Mouse (Mus musculus) heart, postnatal 0 days (tissue): ENCODE data around the gene Sirpa. TPM values are rescaled to one million over a fixed set of nuclear protein-coding genes. Genes with fewer than 3 reads are reported as not detected.

Source experiments
- ATAC-seq: fragments of 200-750 bp; cut with Nextera tagmentation; 2 replicates; pipeline ENCODE4 v1.8.0; 2017; ENCODE audit warnings: low read depth, moderate number of reproducible peaks, moderate library complexity; ENCODE audit not compliant: insufficient read depth
- DNase-seq: peaks from one replicate; pipeline ENCODE4 v3.0.0-alpha.2; 2016; ENCODE audit warnings: low spot score
- H3K27ac ChIP-seq: fragments of 300-500 bp; sonication (generic); 2 replicates; pipeline ENCODE4 v1.5.1; 2014; ENCODE audit warnings: low read depth, mild to moderate bottlenecking
- H3K27me3 ChIP-seq: fragments of 300-500 bp; sonication (generic); 2 replicates; pipeline ENCODE4 v1.6.1; 2014; ENCODE audit warnings: low read length, mixed read lengths; ENCODE audit not compliant: control insufficient read depth, insufficient read depth
- H3K36me3 ChIP-seq: fragments of 300-500 bp; sonication (generic); replicated peaks from 2 replicates; pipeline ENCODE4 v1.6.1; 2014; ENCODE audit warnings: low read length, mixed read lengths; ENCODE audit not compliant: control insufficient read depth, insufficient read depth
- H3K4me1 ChIP-seq: fragments of 300-500 bp; sonication (generic); 2 replicates; pipeline ENCODE4 v1.6.1; 2014; ENCODE audit warnings: antibody characterized with exemption; ENCODE audit not compliant: control insufficient read depth, insufficient read depth
- H3K4me2 ChIP-seq: fragments of 300-500 bp; sonication (generic); 2 replicates; pipeline ENCODE4 v1.6.1; 2014; ENCODE audit warnings: low read depth, mild to moderate bottlenecking, low read length, moderate library complexity
- H3K4me3 ChIP-seq: fragments of 300-500 bp; sonication (generic); 2 replicates; pipeline ENCODE4 v1.5.1; 2014; ENCODE audit warnings: low read depth, low read length
- H3K9ac ChIP-seq: fragments of 300-500 bp; sonication (generic); replicated peaks from 2 replicates; pipeline ENCODE4 v1.6.1; 2014; ENCODE audit warnings: low read depth, low read length, mixed read lengths
- H3K9me3 ChIP-seq: fragments of 300-500 bp; sonication (generic); replicated peaks from 2 replicates; pipeline ENCODE4 v1.6.1; 2016; ENCODE audit warnings: low read length; ENCODE audit not compliant: control insufficient read depth
- CTCF ChIP-seq: IDR thresholded peaks from 2 replicates; pipeline ENCODE4 v1.5.1; 2016; ENCODE audit warnings: antibody characterized with exemption, control low read depth, low read depth
- EP300 ChIP-seq: IDR thresholded peaks from 2 replicates; pipeline ENCODE4 v1.6.1; 2016; ENCODE audit warnings: antibody characterized with exemption, low read depth
- WGBS: fragments of 180-500 bp; shearing (Covaris S2); extraction: QIAGEN DNeasy Blood & Tissue Kit; methylation state at CpG from one replicate; pipeline ENCODE4 v1.1.7; 2014; 5-methylcytosine and 5-hydroxymethylcytosine counted together
- polyA plus RNA-seq: library from polyadenylated mRNA; unstranded; fragments of >200 nt; fragmentation: Nextera tagmentation; extraction: Ambion mirVana; gene quantifications from 2 replicates; pipeline ENCODE4 v1.2.1, GENCODE M21; 2015
- total RNA-seq: library from RNA; depleted of rRNA; stranded (reverse); fragments of >200 nt; gene quantifications from 2 replicates; pipeline ENCODE4 v1.2.3, GENCODE M21; 2014; ENCODE audit warnings: low replicate concordance

Sirpa gene
- total and polyA plus RNA-seq, 2 experiments from 2014 or later = 10.8 to 43.9 TPM

DNA sequence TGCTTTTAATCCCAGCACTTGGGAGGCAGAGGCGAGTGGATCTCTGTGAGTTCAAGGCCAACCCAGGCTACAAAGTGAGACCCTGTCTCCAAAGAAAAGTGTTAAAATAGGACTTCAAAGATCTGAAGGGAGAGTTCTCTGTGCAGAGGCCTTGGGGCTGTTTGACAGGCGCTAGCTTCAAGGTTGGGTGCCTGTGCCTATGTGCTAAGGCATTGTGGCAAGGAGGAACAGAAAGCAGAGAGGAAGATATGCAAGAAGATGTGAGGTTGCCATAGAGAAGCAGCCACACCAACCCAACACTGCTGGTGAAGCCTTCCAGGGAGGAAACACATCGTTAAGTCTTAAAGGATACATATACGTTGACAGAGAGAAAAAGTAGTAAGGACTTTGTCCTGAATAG, 33.2 kb downstream of the Sirpa start:
- H3K36me3 ChIP-seq = peaks cover 14% of the 10 kb centered on the region
- no peak for TF ChIP-seq CTCF
- no peak for TF ChIP-seq EP300
- no peak overlapping the region for H3K4me3 ChIP-seq
- peaks cover 7% of the 10 kb centered on the region; the same call in 1 of the 2 replicates for H3K4me1 ChIP-seq
- no peak overlapping the region for H3K9ac ChIP-seq
- no peak overlapping the region for H3K4me2 ChIP-seq
- H3K27ac ChIP-seq = no peak overlapping the region
- DNase-seq (no peak), ATAC-seq (no peak)
- no peaks in the 10 kb centered on the region for H3K9me3 ChIP-seq
- 92% methylated on average over 4 of the region's 4 CpGs for WGBS
- H3K27me3 ChIP-seq = no peaks in the 10 kb centered on the region

DNA sequence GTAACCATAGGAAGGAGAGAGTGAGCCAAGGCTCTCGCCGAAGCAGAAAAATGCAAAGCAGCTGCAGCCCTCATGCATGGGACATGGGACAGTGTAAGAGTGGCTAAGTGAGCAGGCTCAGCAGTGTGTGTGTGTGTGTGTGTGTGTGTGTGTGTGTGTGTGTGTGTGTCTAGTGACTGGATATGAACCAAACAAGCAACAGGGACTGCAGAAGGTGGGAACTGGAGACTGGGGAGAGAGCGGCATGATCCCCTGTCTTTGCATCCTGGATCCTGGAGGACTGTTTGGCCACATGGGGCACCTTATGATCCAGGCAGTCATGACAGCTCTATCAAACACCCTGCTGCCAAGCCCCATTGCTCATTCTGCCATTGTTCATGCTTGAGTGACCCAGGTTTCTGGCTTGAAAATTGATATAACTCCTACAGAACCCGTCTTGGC, 34.0 kb downstream of the Sirpa start:
- Histone ChIP-seq H3K36me3 (peaks cover 11% of the 10 kb centered on the region), H3K4me2 (no peak overlapping the region), H3K9me3 (no peaks in the 10 kb centered on the region), H3K27ac (no peak overlapping the region), H3K9ac (no peak overlapping the region), H3K27me3 (no peaks in the 10 kb centered on the region), H3K4me1 (peaks cover 7% of the 10 kb centered on the region), H3K4me3 (no peak overlapping the region)
- ATAC-seq = no peak
- WGBS = 86% methylated on average over 4 of the region's 4 CpGs
- DNase-seq = no peak
- no peak for TF ChIP-seq CTCF
- TF ChIP-seq EP300 = no peak

DNA sequence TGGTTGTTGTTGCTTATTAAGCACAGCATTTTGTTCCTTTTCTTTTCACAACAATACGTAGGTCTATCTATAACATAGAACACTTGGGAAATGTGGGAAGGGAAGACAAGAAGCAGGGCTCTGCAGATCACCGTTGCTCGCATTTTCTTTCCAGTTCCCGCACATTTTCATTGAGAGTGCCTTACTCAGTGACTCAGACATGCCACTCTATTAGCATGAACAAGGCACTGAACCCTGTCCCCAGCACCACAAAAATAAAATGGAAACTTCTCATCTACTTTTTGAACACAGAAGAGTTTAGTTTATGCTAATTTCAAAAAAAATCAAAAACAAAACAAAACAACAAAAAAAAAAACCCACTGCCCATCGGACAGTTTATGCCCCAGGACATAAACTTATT, 34.5 kb downstream of the Sirpa start:
- H3K9ac ChIP-seq = no peak overlapping the region
- no peaks in the 10 kb centered on the region for H3K9me3 ChIP-seq
- H3K4me2 ChIP-seq = peak overlapping the region; percentile 52
- ATAC-seq = no peak
- H3K4me3 ChIP-seq = no peak overlapping the region
- H3K27me3 ChIP-seq = no peaks in the 10 kb centered on the region
- peaks cover 7% of the 10 kb centered on the region for H3K4me1 ChIP-seq
- peaks cover 11% of the 10 kb centered on the region for H3K36me3 ChIP-seq
- no peak for TF ChIP-seq EP300
- TF ChIP-seq CTCF = no peak
- 87% methylated on average over 5 of the region's 5 CpGs for WGBS
- no peak for DNase-seq
- H3K27ac ChIP-seq = no peak overlapping the region; the same call in 1 of the 2 replicates

DNA sequence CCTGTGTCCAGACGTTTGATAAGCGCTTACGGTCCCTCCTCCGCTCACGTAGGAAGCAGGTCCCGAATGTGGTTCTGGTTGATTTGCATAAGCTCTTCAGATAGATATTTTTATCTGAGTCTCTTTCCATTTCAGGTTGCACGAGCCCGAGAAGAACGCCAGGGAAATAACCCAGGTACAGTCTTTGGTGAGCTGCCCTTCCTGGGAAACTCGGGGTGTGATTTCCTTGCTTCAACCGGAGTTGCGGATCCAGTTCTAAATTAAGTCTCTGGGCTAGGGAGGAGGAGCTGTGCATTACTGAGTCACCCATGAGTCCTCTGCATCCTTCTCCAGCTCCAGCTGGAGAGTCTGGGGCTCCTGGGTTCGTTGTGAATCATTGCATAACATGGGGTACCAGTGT, 35.2 kb downstream of the Sirpa start:
- H3K9me3 ChIP-seq = no peaks in the 10 kb centered on the region
- peaks cover 9% of the 10 kb centered on the region for H3K4me1 ChIP-seq
- no peaks in the 10 kb centered on the region for H3K27me3 ChIP-seq
- peaks cover 11% of the 10 kb centered on the region for H3K36me3 ChIP-seq
- WGBS = 28% methylated on average over 13 of the region's 13 CpGs
- H3K4me2 ChIP-seq = peak overlapping the region; percentile 52
- H3K4me3 ChIP-seq = peak overlapping the region; percentile 11; the same call in 1 of the 2 replicates
- TF ChIP-seq EP300 = no peak
- no peak for TF ChIP-seq CTCF
- H3K27ac ChIP-seq = no peak overlapping the region; the same call in 1 of the 2 replicates
- H3K9ac ChIP-seq = no peak overlapping the region
- DNase-seq (no peak), ATAC-seq (no peak)

DNA sequence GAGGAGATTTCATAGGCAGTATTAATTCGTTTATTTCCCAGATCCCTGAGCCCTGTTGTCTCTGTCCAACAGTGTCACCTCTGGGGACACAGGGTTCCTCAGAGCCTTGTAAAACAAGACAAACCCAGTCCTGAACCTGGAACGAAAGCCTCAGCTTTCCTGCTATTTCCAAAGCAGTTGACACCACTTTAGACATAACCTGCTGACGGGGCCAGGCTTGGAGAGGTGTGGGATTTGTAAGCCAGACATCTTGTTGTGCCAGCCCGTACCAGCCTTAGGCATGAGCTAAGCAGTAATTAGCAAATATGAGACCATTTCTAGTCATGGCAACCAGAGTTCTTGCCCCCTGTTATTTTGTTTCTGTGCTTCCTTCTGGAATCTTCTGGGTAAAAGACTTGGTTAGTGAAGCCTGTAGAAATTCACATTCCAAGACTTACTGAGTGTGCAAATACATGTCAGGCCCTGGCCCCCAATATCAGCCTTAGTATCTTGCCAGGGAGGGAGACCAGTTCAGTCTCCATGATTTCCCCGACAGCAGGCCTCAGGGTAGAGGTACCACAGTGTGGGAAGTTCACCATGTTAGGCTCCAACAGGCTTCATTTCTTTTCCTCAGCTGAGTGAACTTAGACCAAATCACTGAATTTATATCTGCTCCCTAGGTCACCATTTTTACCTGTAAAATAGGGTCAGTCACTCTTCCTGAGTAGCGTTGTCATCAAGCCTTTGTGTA, 36.0 kb downstream of the Sirpa start:
- TF ChIP-seq EP300 (no peak), CTCF (no peak)
- WGBS = 88% methylated on average over 6 of the region's 6 CpGs

More for the DNA sequence above, 36.0 kb downstream of the Sirpa start:
- Histone ChIP-seq H3K4me1 (peaks cover 16% of the 10 kb centered on the region), H3K27ac (no peak overlapping the region), H3K36me3 (peaks cover 11% of the 10 kb centered on the region), H3K4me3 (no peak overlapping the region), H3K9me3 (no peaks in the 10 kb centered on the region), H3K4me2 (no peak overlapping the region), H3K27me3 (no peaks in the 10 kb centered on the region), H3K9ac (no peak overlapping the region)
- ATAC-seq = no peak
- DNase-seq = no peak
